Mouse (Mus musculus): ENCODE results near the gene Zfp423. TPM values are rescaled to one million over a fixed set of nuclear protein-coding genes. Genes with fewer than 3 reads are reported as not detected.
"Not testable (repeated sequence)": the region's sequence is repeated elsewhere in the genome, so short reads cannot be mapped to it uniquely, and the experiment has no call there.

The Zfp423 gene
- total RNA-seq, 4 experiments from 2014 or later: 8.4 to 14.8 (median 13.9) TPM

- no peak for DNase-seq (ENCODE audit: low spot score in 2 of 2)
These were observed 54.0 kb downstream of the Zfp423 start for GRCm38 (mm10) chr8:87905404-87905803.

- DNase-seq (ENCODE audit: low spot score in 2 of 2): no peak
These were observed 55.3 kb downstream of the Zfp423 start for GRCm38 (mm10) chr8:87904108-87904507.

GRCm38 (mm10) chr8:87895203-87896041 lies 64.0 kb downstream of the Zfp423 start:
- no peak for DNase-seq (ENCODE audit: low spot score in 2 of 2)

GRCm38 (mm10) chr8:87894287-87894686 lies 65.1 kb downstream of the Zfp423 start:
- DNase-seq (ENCODE audit: low spot score in 2 of 2): no peak

- DNase-seq (ENCODE audit: low spot score in 2 of 2): no peak
These were observed 65.8 kb downstream of the Zfp423 start for GRCm38 (mm10) chr8:87893547-87893946.

GRCm38 (mm10) chr8:87892891-87893290 lies 66.5 kb downstream of the Zfp423 start:
- DNase-seq (ENCODE audit: low spot score in 2 of 2): no peak

- DNase-seq (ENCODE audit: low spot score in 2 of 2): no peak
These were observed 67.5 kb downstream of the Zfp423 start for GRCm38 (mm10) chr8:87891884-87892283.

- DNase-seq (ENCODE audit: low spot score in 2 of 2): no peak
These were observed 71.4 kb downstream of the Zfp423 start for GRCm38 (mm10) chr8:87887956-87888355.

GRCm38 (mm10) chr8:87881088-87881487 lies 78.3 kb downstream of the Zfp423 start:
- no peak for DNase-seq (ENCODE audit: low spot score in 2 of 2)

GRCm38 (mm10) chr8:87875852-87876251 lies 83.5 kb downstream of the Zfp423 start:
- DNase-seq (ENCODE audit: low spot score in 2 of 2): no peak

GRCm38 (mm10) chr8:87875452-87875851 lies 83.9 kb downstream of the Zfp423 start:
- no peak for DNase-seq (ENCODE audit: low spot score in 2 of 2)

GRCm38 (mm10) chr8:87872987-87873550 lies 86.3 kb downstream of the Zfp423 start:
- DNase-seq (ENCODE audit: low spot score in 2 of 2): no peak

GRCm38 (mm10) chr8:87872356-87872930 lies 87.0 kb downstream of the Zfp423 start:
- DNase-seq (ENCODE audit: low spot score in 2 of 2): no peak

- DNase-seq (ENCODE audit: low spot score in 2 of 2): no peak
These were observed 92.8 kb downstream of the Zfp423 start for GRCm38 (mm10) chr8:87866586-87866985.

- no peak for DNase-seq (ENCODE audit: low spot score in 2 of 2)
These were observed 95.2 kb downstream of the Zfp423 start for GRCm38 (mm10) chr8:87864236-87864635.

GRCm38 (mm10) chr8:87863128-87863527 lies 96.3 kb downstream of the Zfp423 start:
- DNase-seq (ENCODE audit: low spot score in 2 of 2): no peak

GRCm38 (mm10) chr8:87861718-87862117 lies 97.7 kb downstream of the Zfp423 start:
- no peak for DNase-seq (ENCODE audit: low spot score in 2 of 2)

- DNase-seq (ENCODE audit: low spot score in 2 of 2): no peak
These were observed 98.5 kb downstream of the Zfp423 start for GRCm38 (mm10) chr8:87860905-87861304.

- peak; percentile 42 to 50 for DNase-seq (ENCODE audit: low spot score in 2 of 2)
These were observed 107.5 kb downstream of the Zfp423 start for GRCm38 (mm10) chr8:87851871-87852270.

GRCm38 (mm10) chr8:87851380-87851779 lies 108.0 kb downstream of the Zfp423 start:
- no peak for DNase-seq (ENCODE audit: low spot score in 2 of 2)

- no peak for DNase-seq (ENCODE audit: low spot score in 2 of 2)
These were observed 110.6 kb downstream of the Zfp423 start for GRCm38 (mm10) chr8:87848836-87849235.

GRCm38 (mm10) chr8:87847796-87848195 lies 111.6 kb downstream of the Zfp423 start:
- no peak for DNase-seq (ENCODE audit: low spot score in 2 of 2)

GRCm38 (mm10) chr8:87842096-87842495 lies 117.3 kb downstream of the Zfp423 start:
- DNase-seq (ENCODE audit: low spot score in 2 of 2): not testable (repeated sequence)
